Comparison of ENCODE assay signal across 8 mouse cellular contexts in the genomic region with DNA sequence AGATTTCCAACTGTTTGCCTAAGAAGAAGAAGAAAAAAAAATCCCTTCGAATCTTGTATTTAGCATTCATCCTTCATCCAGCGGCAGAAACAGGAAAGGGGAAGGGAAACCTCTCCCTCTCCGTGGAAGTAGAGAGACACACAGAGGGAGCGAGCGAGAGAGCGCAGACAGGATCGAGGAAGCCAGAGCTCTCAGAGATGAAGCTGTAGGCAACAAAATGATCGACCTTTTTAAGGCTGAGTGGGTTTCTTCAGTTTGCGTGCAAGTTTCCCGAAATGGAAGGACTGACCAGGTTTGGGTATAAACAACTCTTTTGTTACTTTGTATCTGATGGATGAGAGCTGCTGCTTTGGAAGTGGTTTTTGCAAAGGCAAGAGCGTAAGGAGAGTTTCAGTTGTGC.
DNase-seq lines count a peak whose midpoint lies in the region; ATAC-seq and TF ChIP-seq lines count a peak whose summit lies in the region.

No protein-coding gene starts in this region.

- no peaks in the 10 kb centered on the region for H3K9me3 ChIP-seq in kidney, postnatal 0 days (replicated peaks; ENCODE audit: low read length)
- no peaks in the 10 kb centered on the region for H3K9me3 ChIP-seq in hindbrain, embryonic 15.5 days
- no peaks in the 10 kb centered on the region for H3K9me3 ChIP-seq in neural tube, embryonic 13.5 days

- 25% methylated on average over 11 of the region's 11 CpGs for WGBS in kidney, postnatal 0 days
- WGBS in hindbrain, embryonic 15.5 days: 43% methylated on average over 11 of the region's 11 CpGs
- WGBS in neural tube, embryonic 13.5 days: 52% methylated on average over 11 of the region's 11 CpGs

- DNase-seq in kidney, postnatal 0 days (ENCODE audit: low spot score): peak; percentile 56
- DNase-seq in kidney, postnatal 25 days: no peak
- peak; percentile 75 to 76 for DNase-seq in cerebellum, postnatal 10 days
- DNase-seq in MN1 (ENCODE audit: low spot score): no peak

- no peak for TF ChIP-seq CTCF in kidney, postnatal 0 days (IDR thresholded peaks at IDR 0.05; ENCODE audit: low read depth)

- H3K4me1 ChIP-seq in kidney, postnatal 0 days (replicated peaks; ENCODE audit: insufficient read depth, low read length): 0 out of 2 replicates have a peak, but pooled peaks cover 11% of the 10 kb centered on the region
- H3K4me1 ChIP-seq in hindbrain, embryonic 15.5 days (replicated peaks): peaks cover 15% of the 10 kb centered on the region
- H3K4me1 ChIP-seq in neural tube, embryonic 13.5 days (replicated peaks): no peaks in the 10 kb centered on the region; the same call in 1 of the 2 replicates

- no peak for ATAC-seq in kidney, postnatal 0 days (replicated peaks; ENCODE audit: low FRiP score, low read depth)
- no peak for ATAC-seq in hindbrain, embryonic 15.5 days (ENCODE audit: low FRiP score, low read depth)
- ATAC-seq in neural tube, embryonic 13.5 days (ENCODE audit: low read depth): no peak
- no peak for ATAC-seq in megakaryocyte, adult 5-6 weeks (ENCODE audit: poor library complexity, severe bottlenecking)
- ATAC-seq in erythroblast, adult 5-6 weeks (replicated peaks; ENCODE audit: low FRiP score, poor library complexity, severe bottlenecking): no peak

- no peak overlapping the region for H3K27ac ChIP-seq in kidney, postnatal 0 days
- H3K27ac ChIP-seq in hindbrain, embryonic 15.5 days (replicated peaks): peak overlapping the region; percentile 32; the same call in 1 of the 2 replicates
- no peak overlapping the region for H3K27ac ChIP-seq in neural tube, embryonic 13.5 days (replicated peaks)

- H3K4me3 ChIP-seq in kidney, postnatal 0 days (replicated peaks; ENCODE audit: low read depth, low read length): peak overlapping the region; percentile 23
- peak overlapping the region; percentile 30 for H3K4me3 ChIP-seq in hindbrain, embryonic 15.5 days
- H3K4me3 ChIP-seq in neural tube, embryonic 13.5 days: 0 out of 2 replicates have a peak overlapping the region, but pooled peaks have one; percentile 8

- H3K4me2 ChIP-seq in kidney, postnatal 0 days (ENCODE audit: low read length): peak overlapping the region; percentile 47
- H3K4me2 ChIP-seq in hindbrain, embryonic 15.5 days: peak overlapping the region; percentile 36
- H3K4me2 ChIP-seq in neural tube, embryonic 13.5 days: peak overlapping the region; percentile 30; the same call in 1 of the 2 replicates

- no peaks in the 10 kb centered on the region for H3K27me3 ChIP-seq in kidney, postnatal 0 days (ENCODE audit: insufficient read depth, low read length)
- H3K27me3 ChIP-seq in hindbrain, embryonic 15.5 days: no peaks in the 10 kb centered on the region
- no peaks in the 10 kb centered on the region for H3K27me3 ChIP-seq in neural tube, embryonic 13.5 days

- H3K9ac ChIP-seq in kidney, postnatal 0 days (ENCODE audit: low read depth, low read length): peak overlapping the region; percentile 37; the same call in 1 of the 2 replicates
- H3K9ac ChIP-seq in hindbrain, embryonic 15.5 days: no peak overlapping the region
- no peak overlapping the region for H3K9ac ChIP-seq in neural tube, embryonic 13.5 days

- H3K36me3 ChIP-seq in kidney, postnatal 0 days (ENCODE audit: insufficient read depth, low read length): no peaks in the 10 kb centered on the region
- peaks cover 5% of the 10 kb centered on the region; the same call in 1 of the 2 replicates for H3K36me3 ChIP-seq in hindbrain, embryonic 15.5 days
- H3K36me3 ChIP-seq in neural tube, embryonic 13.5 days: peaks cover 4% of the 10 kb centered on the region; the same call in 1 of the 2 replicates

Comparison
In these comparisons a context has a peak if more than half of its experiments do, and no peak if none do; other contexts are left out.
1. DNase-seq: peak in kidney, postnatal 0 days (single experiment) and cerebellum, postnatal 10 days (2 of 2); none in kidney, postnatal 25 days (0 of 2) and MN1 (single experiment).
2. Peak in every context shown above with its lines, with median percentiles within 50 percentile points of each other: H3K4me2 ChIP-seq and H3K4me3 ChIP-seq.